Mouse (Mus musculus) midbrain, postnatal 0 days (tissue): ENCODE results near the gene Gars. TPM values are rescaled to one million over a fixed set of nuclear protein-coding genes. Genes with fewer than 3 reads are reported as not detected.

Experiments used
- ATAC-seq: fragments of 200-750 bp; cut with Nextera tagmentation; 2 replicates; pipeline ENCODE4 v1.8.0; 2017; ENCODE audit warnings: moderate number of reproducible peaks, mild to moderate bottlenecking, moderate TSS enrichment, moderate library complexity; ENCODE audit not compliant: low FRiP score
- DNase-seq: peaks from one replicate; pipeline ENCODE4 v3.0.0-alpha.2; 2015; ENCODE audit warnings: low spot score
- H3K27ac ChIP-seq: fragments of 300-500 bp; sonication (generic); 2 replicates; pipeline ENCODE4 v1.5.1; 2014; ENCODE audit warnings: low read depth, mild to moderate bottlenecking, low read length, mixed read lengths
- H3K27me3 ChIP-seq: fragments of 300-500 bp; sonication (generic); 2 replicates; pipeline ENCODE4 v1.6.1; 2014; ENCODE audit warnings: low read length, control low read depth, mixed read lengths; ENCODE audit not compliant: insufficient read depth
- H3K36me3 ChIP-seq: fragments of 300-500 bp; sonication (generic); 2 replicates; pipeline ENCODE4 v1.6.1; 2014; ENCODE audit warnings: low read length, control low read depth, mixed read lengths; ENCODE audit not compliant: insufficient read depth
- H3K4me1 ChIP-seq: fragments of 300-500 bp; sonication (generic); 2 replicates; pipeline ENCODE4 v1.6.1; 2014; ENCODE audit warnings: mild to moderate bottlenecking, control low read depth, antibody characterized with exemption, low read length, mixed read lengths; ENCODE audit not compliant: insufficient read depth
- H3K4me2 ChIP-seq: fragments of 300-500 bp; sonication (generic); 2 replicates; pipeline ENCODE4 v1.6.1; 2014; ENCODE audit warnings: low read depth, mild to moderate bottlenecking, low read length, mixed read lengths; ENCODE audit not compliant: poor library complexity, severe bottlenecking
- H3K4me3 ChIP-seq: fragments of 300-500 bp; sonication (generic); 2 replicates; pipeline ENCODE4 v1.5.1; 2014; ENCODE audit warnings: low read depth, mild to moderate bottlenecking, low read length, moderate library complexity
- H3K9ac ChIP-seq: fragments of 300-500 bp; sonication (generic); replicated peaks from 2 replicates; pipeline ENCODE4 v1.6.1; 2014; ENCODE audit warnings: mild to moderate bottlenecking, low read length, moderate library complexity, mixed read lengths; ENCODE audit not compliant: poor library complexity, severe bottlenecking
- H3K9me3 ChIP-seq: fragments of 300-500 bp; sonication (generic); 2 replicates; pipeline ENCODE4 v1.6.1; 2016; ENCODE audit warnings: low read length, control low read depth
- CTCF ChIP-seq: IDR thresholded peaks from 2 replicates; pipeline ENCODE4 v1.5.1; 2016; ENCODE audit warnings: antibody characterized with exemption, mild to moderate bottlenecking
- WGBS: fragments of 180-500 bp; shearing (Covaris S2); extraction: QIAGEN DNeasy Blood & Tissue Kit; methylation state at CpG from one replicate; pipeline ENCODE4 v1.1.7; 2014; 5-methylcytosine and 5-hydroxymethylcytosine counted together
- polyA plus RNA-seq: library from polyadenylated mRNA; unstranded; fragments of >200 nt; fragmentation: Nextera tagmentation; extraction: Ambion mirVana; gene quantifications from 2 replicates; pipeline ENCODE4 v1.2.1, GENCODE M21; 2015
- total RNA-seq: library from RNA; depleted of rRNA; stranded (reverse); fragments of >200 nt; gene quantifications from 2 replicates; pipeline ENCODE4 v1.2.3, GENCODE M21; 2014

Gars gene
- total and polyA plus RNA-seq, 2 experiments from 2014 or later: 136 to 202 TPM

GRCm38 (mm10) chr6:55060241-55060825 is 22.5 kb downstream of the Gars start:
- DNase-seq: no peak
- Histone ChIP-seq H3K27me3 (no peaks in the 10 kb centered on the region), H3K4me1 (no peaks in the 10 kb centered on the region), H3K4me3 (no peak overlapping the region), H3K36me3 (peaks cover 56% of the 10 kb centered on the region), H3K4me2 (no peak overlapping the region), H3K9ac (no peak overlapping the region), H3K9me3 (no peaks in the 10 kb centered on the region), H3K27ac (no peak overlapping the region)
- ATAC-seq: no peak
- WGBS: 86% methylated on average over 7 of the region's 7 CpGs
- TF ChIP-seq CTCF: no peak

GRCm38 (mm10) chr6:55061328-55061727 is 23.5 kb downstream of the Gars start:
- H3K9ac ChIP-seq: no peak overlapping the region
- H3K27me3 ChIP-seq: no peaks in the 10 kb centered on the region
- WGBS: 97% methylated on average over 11 of the region's 11 CpGs
- no peak for TF ChIP-seq CTCF
- no peak overlapping the region for H3K4me3 ChIP-seq
- no peaks in the 10 kb centered on the region for H3K9me3 ChIP-seq
- no peak overlapping the region for H3K4me2 ChIP-seq
- no peaks in the 10 kb centered on the region for H3K4me1 ChIP-seq
- ATAC-seq: no peak
- H3K27ac ChIP-seq: no peak overlapping the region
- H3K36me3 ChIP-seq: peaks cover 50% of the 10 kb centered on the region
- no peak for DNase-seq

GRCm38 (mm10) chr6:55062200-55062599 is 24.4 kb downstream of the Gars start:
- TF ChIP-seq CTCF: no peak
- no peak overlapping the region for H3K4me2 ChIP-seq
- ATAC-seq (no peak), DNase-seq (no peak)
- H3K9ac ChIP-seq: no peak overlapping the region
- no peaks in the 10 kb centered on the region for H3K27me3 ChIP-seq
- no peak overlapping the region for H3K27ac ChIP-seq
- 92% methylated on average over 5 of the region's 5 CpGs for WGBS
- no peak overlapping the region for H3K4me3 ChIP-seq
- H3K9me3 ChIP-seq: no peaks in the 10 kb centered on the region
- H3K36me3 ChIP-seq: peaks cover 49% of the 10 kb centered on the region
- H3K4me1 ChIP-seq: no peaks in the 10 kb centered on the region

GRCm38 (mm10) chr6:55063793-55064476 is 26.1 kb downstream of the Gars start:
- Histone ChIP-seq H3K4me3 (no peak overlapping the region), H3K9me3 (no peaks in the 10 kb centered on the region), H3K4me2 (no peak overlapping the region), H3K27me3 (no peaks in the 10 kb centered on the region), H3K9ac (no peak overlapping the region), H3K4me1 (no peaks in the 10 kb centered on the region), H3K36me3 (peaks cover 63% of the 10 kb centered on the region), H3K27ac (no peak overlapping the region)
- 89% methylated on average over 9 of the region's 9 CpGs for WGBS
- no peak for TF ChIP-seq CTCF
- ATAC-seq (no peak), DNase-seq (no peak)

DNA sequence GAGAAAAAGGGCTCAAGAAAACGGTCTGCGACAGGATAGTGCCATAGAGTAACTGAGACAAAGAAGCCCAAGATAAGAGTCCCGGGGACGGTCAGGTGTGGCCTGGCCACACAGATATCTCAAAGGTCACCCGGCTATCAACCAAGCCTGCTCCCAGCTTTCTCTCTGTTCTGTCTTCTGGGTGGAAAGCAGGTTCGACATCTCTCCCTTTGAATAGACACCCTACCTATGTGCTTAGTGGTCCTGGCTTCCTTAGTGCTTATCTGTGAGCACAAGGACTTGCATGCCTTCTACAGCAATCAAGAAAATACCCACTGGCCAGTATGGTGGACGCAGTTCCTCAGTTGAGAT is 26.6 kb downstream of the Gars start:
- H3K4me3 ChIP-seq: no peak overlapping the region
- DNase-seq (no peak), ATAC-seq (no peak)
- no peaks in the 10 kb centered on the region for H3K27me3 ChIP-seq
- 97% methylated on average over 7 of the region's 7 CpGs for WGBS
- no peak overlapping the region for H3K4me2 ChIP-seq
- no peak overlapping the region for H3K27ac ChIP-seq
- no peaks in the 10 kb centered on the region for H3K4me1 ChIP-seq
- peaks cover 68% of the 10 kb centered on the region for H3K36me3 ChIP-seq
- TF ChIP-seq CTCF: no peak
- no peaks in the 10 kb centered on the region for H3K9me3 ChIP-seq
- H3K9ac ChIP-seq: no peak overlapping the region

DNA sequence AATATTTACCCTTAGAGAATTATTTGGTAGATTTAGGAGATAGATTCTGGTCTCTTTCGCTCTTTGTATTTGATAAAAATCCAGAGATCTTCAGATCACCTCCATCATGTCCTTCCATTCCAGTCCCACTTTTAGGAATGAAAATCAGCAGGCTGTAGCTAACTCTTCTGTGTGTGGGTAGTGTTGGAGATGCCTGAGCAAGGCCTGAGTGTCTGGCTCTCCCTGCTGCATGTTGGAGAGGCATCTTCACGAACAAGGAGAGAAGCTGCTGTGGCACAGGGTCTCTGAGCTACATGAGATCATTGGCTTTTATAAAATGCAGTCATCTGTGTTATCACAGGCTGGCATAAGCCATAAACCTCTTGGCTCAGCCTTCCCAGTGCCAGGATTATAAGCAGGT is 28.1 kb downstream of the Gars start:
- H3K9ac ChIP-seq: no peak overlapping the region

More for the DNA sequence above, 28.1 kb downstream of the Gars start:
- no peak overlapping the region for H3K4me2 ChIP-seq
- H3K4me1 ChIP-seq: no peaks in the 10 kb centered on the region
- ATAC-seq: no peak
- H3K36me3 ChIP-seq: peaks cover 65% of the 10 kb centered on the region
- H3K27me3 ChIP-seq: no peaks in the 10 kb centered on the region
- TF ChIP-seq CTCF: no peak
- 91% methylated on average over 2 of the region's 2 CpGs for WGBS
- no peaks in the 10 kb centered on the region for H3K9me3 ChIP-seq
- no peak overlapping the region for H3K27ac ChIP-seq
- no peak overlapping the region for H3K4me3 ChIP-seq
- no peak for DNase-seq
